Mouse (Mus musculus) forebrain, embryonic 11.5 days (tissue): Measurements from ENCODE around the gene Fes. TPM values are rescaled to one million over a fixed set of nuclear protein-coding genes. Genes with fewer than 3 reads are reported as not detected.

Experiments used
- ATAC-seq: fragments of 200-750 bp; cut with Nextera tagmentation; replicated peaks from 2 replicates; pipeline ENCODE4 v1.8.0; 2017; ENCODE audit warnings: moderate TSS enrichment; ENCODE audit not compliant: low FRiP score
- DNase-seq: peaks from one replicate; pipeline ENCODE4 v3.0.0-alpha.2; 2017; ENCODE audit warnings: low spot score
- H3K27ac ChIP-seq: fragments of 300-500 bp; sonication (generic); 2 replicates; pipeline ENCODE4 v1.5.1; 2014; ENCODE audit warnings: low read depth, low read length
- H3K27me3 ChIP-seq: fragments of 300-500 bp; sonication (generic); 2 replicates; pipeline ENCODE4 v1.6.1; 2014; ENCODE audit warnings: mild to moderate bottlenecking, low read length, mixed read lengths; ENCODE audit not compliant: control insufficient read depth, insufficient read depth
- H3K36me3 ChIP-seq: fragments of 300-500 bp; sonication (generic); 2 replicates; pipeline ENCODE4 v1.6.1; 2014; ENCODE audit warnings: mild to moderate bottlenecking, low read length, moderate library complexity, mixed read lengths; ENCODE audit not compliant: control insufficient read depth, insufficient read depth
- H3K4me1 ChIP-seq: fragments of 300-500 bp; sonication (generic); replicated peaks from 2 replicates; pipeline ENCODE4 v1.6.1; 2014; ENCODE audit warnings: low read length, mixed read lengths; ENCODE audit not compliant: control insufficient read depth, insufficient read depth
- H3K4me2 ChIP-seq: fragments of 300-500 bp; sonication (generic); 2 replicates; pipeline ENCODE4 v1.6.1; 2014; ENCODE audit warnings: low read depth, mild to moderate bottlenecking, low read length, moderate library complexity, mixed read lengths; ENCODE audit not compliant: severe bottlenecking
- H3K4me3 ChIP-seq: fragments of 300-500 bp; sonication (generic); 2 replicates; pipeline ENCODE4 v1.5.1; 2014; ENCODE audit warnings: low read depth, low read length
- H3K9ac ChIP-seq: fragments of 300-500 bp; sonication (generic); 2 replicates; pipeline ENCODE4 v1.6.1; 2014; ENCODE audit warnings: low read length
- H3K9me3 ChIP-seq: fragments of 300-500 bp; sonication (generic); 2 replicates; pipeline ENCODE4 v1.6.1; 2016; ENCODE audit warnings: low read length, mixed read lengths; ENCODE audit not compliant: control insufficient read depth
- WGBS: fragments of 180-500 bp; shearing (Covaris S2); extraction: QIAGEN DNeasy Blood & Tissue Kit; methylation state at CpG from one replicate; pipeline ENCODE4 v1.1.7; 2014; 5-methylcytosine and 5-hydroxymethylcytosine counted together
- polyA plus RNA-seq: library from polyadenylated mRNA; unstranded; fragments of >200 nt; fragmentation: Nextera tagmentation; extraction: Ambion mirVana; gene quantifications from 2 replicates; pipeline ENCODE4 v1.2.1, GENCODE M21; 2014

Fes gene
- polyA plus RNA-seq, 1 experiment from 2014 or later, result 7.7 TPM

DNA sequence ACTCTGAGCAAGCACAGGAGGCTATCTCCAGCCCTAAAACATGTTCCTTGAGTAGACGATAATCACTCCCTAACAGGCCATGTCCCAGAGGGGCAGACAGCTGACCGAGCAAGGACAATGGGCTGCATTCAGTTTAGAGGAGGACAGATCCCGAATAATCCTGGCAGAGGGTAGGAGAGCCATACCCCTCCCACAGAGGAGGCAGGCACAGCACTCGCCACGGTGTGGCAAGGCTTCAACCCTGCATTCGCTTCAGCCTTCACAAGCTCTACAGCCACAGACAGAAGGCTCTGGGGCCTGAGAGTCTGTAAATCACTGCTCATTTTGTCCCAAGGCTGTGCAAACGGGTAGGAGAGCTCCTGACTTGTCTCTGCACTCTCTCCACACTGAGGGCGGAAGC, 30.6 kb downstream of the Fes start:
- ATAC-seq (no peak), DNase-seq (no peak)
- no peaks in the 10 kb centered on the region for H3K9me3 ChIP-seq
- H3K4me3 ChIP-seq, result no peak overlapping the region
- peaks cover 4% of the 10 kb centered on the region; the same call in 1 of the 2 replicates for H3K36me3 ChIP-seq
- H3K4me2 ChIP-seq, result no peak overlapping the region
- peaks cover 5% of the 10 kb centered on the region; the same call in 1 of the 2 replicates for H3K4me1 ChIP-seq
- H3K27ac ChIP-seq, result peak overlapping the region; percentile 54
- H3K9ac ChIP-seq, result no peak overlapping the region
- 14% methylated on average over 8 of the region's 8 CpGs for WGBS
- H3K27me3 ChIP-seq, result no peaks in the 10 kb centered on the region

DNA sequence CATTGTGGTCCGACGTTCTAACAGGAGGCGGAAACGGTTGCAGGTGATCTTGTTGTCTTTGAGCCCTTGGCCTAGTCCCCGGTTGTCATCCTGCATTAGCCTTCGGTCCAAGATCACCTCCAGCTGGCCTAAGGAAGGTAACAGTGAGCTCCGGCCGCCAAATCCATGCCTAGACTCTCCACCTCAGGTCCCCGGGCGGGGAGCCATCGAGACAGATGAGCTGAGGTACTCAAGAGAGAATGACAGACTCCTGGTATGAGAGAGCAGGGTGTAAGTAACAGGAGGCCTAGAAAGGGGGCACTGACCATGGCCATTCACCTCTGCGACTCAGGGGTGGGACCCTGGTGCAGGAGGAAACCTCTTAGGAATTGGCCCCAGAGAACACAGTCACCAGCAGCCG, 31.4 kb downstream of the Fes start:
- 88% methylated on average over 13 of the region's 13 CpGs for WGBS
- H3K9ac ChIP-seq, result no peak overlapping the region
- H3K4me1 ChIP-seq, result peaks cover 5% of the 10 kb centered on the region; the same call in 1 of the 2 replicates
- no peak overlapping the region for H3K4me2 ChIP-seq
- H3K27me3 ChIP-seq, result no peaks in the 10 kb centered on the region
- no peak overlapping the region; the same call in 1 of the 2 replicates for H3K27ac ChIP-seq
- DNase-seq, result no peak
- ATAC-seq, result no peak
- peaks cover 4% of the 10 kb centered on the region; the same call in 1 of the 2 replicates for H3K36me3 ChIP-seq
- no peak overlapping the region for H3K4me3 ChIP-seq
- no peaks in the 10 kb centered on the region for H3K9me3 ChIP-seq

DNA sequence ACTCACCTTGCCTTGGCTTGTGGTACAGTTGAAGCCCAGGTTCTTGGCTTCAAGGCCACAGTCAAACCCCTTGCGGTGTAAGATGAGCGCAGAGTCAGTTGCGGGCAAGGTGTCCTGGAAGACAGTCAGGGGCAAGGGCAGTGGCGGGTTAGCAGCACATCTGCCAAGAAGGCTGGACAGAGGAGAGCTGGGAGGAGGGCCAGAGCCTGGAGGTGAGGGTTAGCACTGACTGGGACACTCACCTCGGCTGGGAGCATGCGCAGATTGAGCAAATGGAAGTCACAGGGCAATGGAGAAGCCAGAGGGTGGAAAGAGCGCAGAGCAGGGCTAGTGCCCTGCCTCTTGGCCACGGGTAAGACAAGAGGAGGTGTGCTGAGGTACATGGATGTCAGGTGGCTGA, 34.8 kb downstream of the Fes start:
- no peaks in the 10 kb centered on the region for H3K9me3 ChIP-seq
- no peaks in the 10 kb centered on the region for H3K27me3 ChIP-seq
- peaks cover 4% of the 10 kb centered on the region; the same call in 1 of the 2 replicates for H3K36me3 ChIP-seq
- WGBS, result 94% methylated on average over 8 of the region's 8 CpGs
- H3K4me3 ChIP-seq, result no peak overlapping the region
- DNase-seq (no peak), ATAC-seq (no peak)
- no peak overlapping the region for H3K9ac ChIP-seq
- no peak overlapping the region for H3K4me2 ChIP-seq
- no peak overlapping the region for H3K27ac ChIP-seq
- H3K4me1 ChIP-seq, result peaks cover 5% of the 10 kb centered on the region; the same call in 1 of the 2 replicates

DNA sequence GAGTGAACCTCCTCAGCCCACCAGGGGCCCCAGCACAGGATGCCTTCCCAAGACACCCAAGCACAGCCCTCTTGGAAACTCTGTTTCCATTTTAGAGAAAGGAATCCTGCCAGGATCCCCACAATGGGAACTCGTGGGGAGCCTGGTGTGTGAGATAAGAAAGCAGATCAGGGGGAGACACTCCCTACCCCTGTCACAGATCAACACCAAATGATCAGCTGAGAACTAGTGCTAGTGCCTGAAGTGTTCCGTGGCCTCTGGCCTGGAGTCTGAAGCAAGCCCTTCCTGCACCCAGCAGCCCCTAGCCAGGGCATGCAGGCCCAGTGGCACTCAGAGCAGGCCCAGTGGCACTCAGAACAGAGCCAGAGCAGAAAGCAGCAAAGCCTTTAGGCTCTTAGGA, 36.9 kb downstream of the Fes start:
- DNase-seq (no peak), ATAC-seq (no peak)
- 79% methylated on average over 2 of the region's 2 CpGs for WGBS
- no peak overlapping the region for H3K4me3 ChIP-seq
- H3K9ac ChIP-seq, result no peak overlapping the region
- H3K27ac ChIP-seq, result no peak overlapping the region
- no peaks in the 10 kb centered on the region for H3K9me3 ChIP-seq
- H3K4me2 ChIP-seq, result no peak overlapping the region
- peaks cover 4% of the 10 kb centered on the region; the same call in 1 of the 2 replicates for H3K36me3 ChIP-seq
- no peaks in the 10 kb centered on the region for H3K4me1 ChIP-seq
- H3K27me3 ChIP-seq, result no peaks in the 10 kb centered on the region

DNA sequence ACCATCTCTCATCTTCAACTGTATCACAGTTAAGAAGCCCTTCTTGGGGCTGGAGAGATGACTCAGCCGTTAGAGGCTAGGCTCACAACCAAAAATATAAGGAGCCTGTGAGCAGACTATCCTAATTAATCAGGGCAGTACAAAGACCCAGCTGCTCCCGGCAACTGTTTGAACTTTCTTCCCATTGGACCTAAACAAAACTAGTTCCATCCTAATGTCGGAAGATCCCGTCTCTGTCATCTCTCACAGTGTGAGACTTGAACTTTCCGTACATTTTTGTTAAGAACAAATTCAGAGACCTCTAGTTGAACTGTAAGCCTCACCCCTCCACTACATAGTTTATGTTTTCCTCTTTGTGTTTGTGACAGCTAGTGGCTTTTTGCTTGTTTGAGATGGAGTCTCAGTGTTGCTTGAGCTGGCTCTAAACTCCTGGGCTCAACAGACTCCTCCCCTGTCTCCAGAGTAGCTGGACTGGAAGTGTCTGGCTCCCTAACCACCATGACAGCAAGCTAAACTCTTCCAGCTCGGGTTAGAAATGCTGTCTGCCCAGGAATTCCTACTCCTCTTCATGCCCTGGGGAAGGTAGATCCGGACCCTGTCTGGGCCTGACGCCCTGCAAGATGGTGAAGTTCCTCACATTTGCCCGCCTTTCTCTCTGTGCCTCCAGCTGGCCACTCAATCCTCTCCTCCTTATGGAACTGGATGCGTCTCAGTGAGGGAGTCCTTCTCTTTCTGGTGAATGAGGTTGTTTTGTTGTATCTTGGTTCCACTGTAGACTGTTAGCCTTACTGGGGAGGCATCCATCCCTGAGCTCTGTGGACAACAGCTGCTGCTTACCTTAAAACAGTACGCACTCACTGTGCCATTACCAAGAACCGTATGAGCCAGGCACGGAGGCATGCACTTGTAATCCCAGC, 39.8 kb downstream of the Fes start:
- Histone ChIP-seq H3K27me3 (no peaks in the 10 kb centered on the region), H3K4me2 (no peak overlapping the region), H3K36me3 (peaks cover 3% of the 10 kb centered on the region; the same call in 1 of the 2 replicates), H3K4me3 (no peak overlapping the region), H3K9ac (no peak overlapping the region), H3K4me1 (peaks cover 5% of the 10 kb centered on the region; the same call in 1 of the 2 replicates), H3K9me3 (no peaks in the 10 kb centered on the region), H3K27ac (no peak overlapping the region)
- ATAC-seq (no peak), DNase-seq (no peak)
- WGBS, result 73% methylated on average over 13 of the region's 13 CpGs

DNA sequence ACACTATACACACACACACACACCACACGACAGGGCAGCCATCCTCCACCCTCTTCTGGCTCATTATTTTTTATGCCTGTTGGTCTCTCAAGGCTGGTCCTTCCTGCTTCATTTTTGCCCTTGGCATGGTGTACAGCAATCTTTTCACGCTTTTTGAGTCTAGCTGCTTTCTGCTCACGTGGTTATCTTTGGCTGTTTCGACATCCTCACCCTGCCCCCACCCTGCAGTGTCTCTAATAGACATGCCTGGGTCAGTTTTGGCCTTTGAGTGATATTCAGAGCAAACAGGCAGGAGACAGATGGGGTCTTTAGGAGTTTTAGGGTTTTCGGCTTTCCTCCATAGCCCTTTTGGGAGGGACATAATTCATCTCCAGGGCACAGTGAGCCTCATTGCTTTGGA, 40.9 kb downstream of the Fes start:
- ATAC-seq (no peak), DNase-seq (no peak)
- 93% methylated on average over 5 of the region's 5 CpGs for WGBS
- no peaks in the 10 kb centered on the region; the same call in 1 of the 2 replicates for H3K36me3 ChIP-seq
- peaks cover 8% of the 10 kb centered on the region; the same call in 1 of the 2 replicates for H3K4me1 ChIP-seq
- no peaks in the 10 kb centered on the region for H3K27me3 ChIP-seq
- no peak overlapping the region for H3K4me2 ChIP-seq
- H3K27ac ChIP-seq, result no peak overlapping the region
- H3K9me3 ChIP-seq, result no peaks in the 10 kb centered on the region
- H3K4me3 ChIP-seq, result no peak overlapping the region
- H3K9ac ChIP-seq, result no peak overlapping the region

DNA sequence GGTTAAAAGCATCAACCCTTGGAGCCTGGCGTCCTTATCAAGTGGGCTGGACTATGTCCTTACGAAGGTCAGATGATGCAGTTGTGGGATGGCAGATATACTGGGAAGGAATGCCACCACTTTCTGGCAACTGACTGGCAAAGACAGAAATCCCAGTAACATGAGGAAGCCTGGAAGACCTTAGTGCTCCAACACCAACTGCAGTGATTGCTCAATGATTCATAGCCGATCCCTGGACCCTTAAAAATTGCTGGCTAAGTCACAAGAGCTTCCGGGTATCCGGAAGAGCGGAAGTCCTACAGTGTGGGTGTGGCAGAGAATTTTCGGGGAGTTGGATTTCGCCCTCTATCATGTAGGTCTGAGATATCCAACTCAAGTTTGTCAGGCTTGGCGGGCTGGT, 41.6 kb downstream of the Fes start:
- no peaks in the 10 kb centered on the region; the same call in 1 of the 2 replicates for H3K36me3 ChIP-seq
- H3K9me3 ChIP-seq, result no peaks in the 10 kb centered on the region
- H3K4me1 ChIP-seq, result peaks cover 10% of the 10 kb centered on the region; the same call in 1 of the 2 replicates
- DNase-seq, result no peak
- ATAC-seq, result no peak
- 93% methylated on average over 9 of the region's 9 CpGs for WGBS
- H3K4me2 ChIP-seq, result no peak overlapping the region
- H3K4me3 ChIP-seq, result no peak overlapping the region
- H3K27ac ChIP-seq, result no peak overlapping the region
- no peaks in the 10 kb centered on the region for H3K27me3 ChIP-seq
- no peak overlapping the region for H3K9ac ChIP-seq

DNA sequence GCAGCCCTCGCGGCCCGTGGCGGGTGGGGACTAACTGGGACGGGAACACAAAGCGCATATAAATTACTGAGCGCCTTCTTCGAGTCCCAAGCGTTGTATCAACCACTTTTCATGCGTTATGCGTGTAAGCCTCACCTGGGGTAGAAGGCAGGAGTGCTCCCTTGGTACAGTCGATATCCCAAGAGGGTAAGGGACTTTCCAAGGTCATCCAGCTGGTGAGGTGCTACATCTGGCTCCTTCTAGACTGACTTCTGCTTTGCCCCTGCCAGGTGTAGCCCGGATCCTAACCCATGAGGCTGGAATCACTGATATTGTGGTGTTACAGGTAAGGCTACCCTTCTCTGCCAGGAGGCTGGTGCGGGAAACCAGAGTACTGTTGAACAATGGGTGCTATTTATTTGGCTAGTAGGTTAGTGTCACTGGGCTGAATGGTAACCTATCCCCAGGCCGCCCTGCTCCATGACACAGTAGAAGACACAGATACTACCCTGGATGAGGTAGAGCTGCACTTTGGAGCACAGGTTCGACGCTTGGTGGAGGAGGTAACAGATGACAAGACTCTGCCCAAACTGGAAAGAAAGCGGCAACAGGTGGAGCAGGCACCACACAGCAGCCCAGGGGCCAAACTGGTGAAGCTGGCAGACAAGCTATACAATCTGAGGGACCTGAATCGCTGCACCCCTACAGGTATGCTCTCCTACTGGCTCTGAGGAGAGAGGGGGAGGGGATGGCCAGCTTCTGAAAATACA, 44.3 kb downstream of the Fes start:
- H3K4me2 ChIP-seq, result peak overlapping the region; percentile 81
- H3K27ac ChIP-seq, result no peak overlapping the region
- DNase-seq (peak; percentile 52), ATAC-seq (no peak)
- H3K27me3 ChIP-seq, result no peaks in the 10 kb centered on the region
- 24% methylated on average over 19 of the region's 19 CpGs for WGBS
- peaks cover 18% of the 10 kb centered on the region for H3K4me1 ChIP-seq
- H3K9me3 ChIP-seq, result no peaks in the 10 kb centered on the region
- no peaks in the 10 kb centered on the region for H3K36me3 ChIP-seq
- H3K4me3 ChIP-seq, result peak overlapping the region; percentile 51
- peak overlapping the region; percentile 87 for H3K9ac ChIP-seq
